Mouse (Mus musculus): ENCODE data around the gene Wdsub1. TPM values are rescaled to one million over a fixed set of nuclear protein-coding genes. Genes with fewer than 3 reads are reported as not detected.

Gene Wdsub1
- 13.6 and 16.2 TPM in 2 replicates for polyA plus RNA-seq (2016; fragmentation: Nextera tagmentation; extraction: Ambion mirVana)

GRCm38 (mm10) chr2:59881831-59882741 is at the start of gene Wdsub1:
Wdsub1 (minus strand) TSS chr2:59882591.
- H3K4me3 ChIP-seq, result peak within 1 kb of the TSS; percentile 72
- ATAC-seq (ENCODE audit: low FRiP score, low read depth), result peak; percentile 95
- WGBS, result 7% methylated on average over 57 of the region's 57 CpGs
- no peaks in the 10 kb centered on the region for H3K27me3 ChIP-seq (replicated peaks)
- H3K36me3 ChIP-seq, result no peaks in the 10 kb centered on the region
- H3K4me1 ChIP-seq, result no peaks in the 10 kb centered on the region
- peak within 1 kb of the TSS; percentile 90 for H3K4me2 ChIP-seq (replicated peaks)
- H3K27ac ChIP-seq, result no peak within 1 kb of the TSS
- H3K9me3 ChIP-seq, result peaks cover 7% of the 10 kb centered on the region; the same call in 1 of the 2 replicates
- peak within 1 kb of the TSS; percentile 67 for H3K9ac ChIP-seq

- Histone ChIP-seq H3K9ac (no peak overlapping the region), H3K9me3 (no peaks in the 10 kb centered on the region), H3K4me3 (no peak overlapping the region), H3K4me1 (no peaks in the 10 kb centered on the region), H3K36me3 (peaks cover 60% of the 10 kb centered on the region), H3K27ac (no peak overlapping the region), H3K27me3 (replicated peaks) (no peaks in the 10 kb centered on the region), H3K4me2 (replicated peaks) (no peak overlapping the region)
- no peak for ATAC-seq (ENCODE audit: low FRiP score, low read depth)
- WGBS, result 91% methylated on average over 11 of the region's 11 CpGs
Measured at GRCm38 (mm10) chr2:59913610-59914009, 31.2 kb upstream of the Wdsub1 start.

- H3K4me3 ChIP-seq, result no peak overlapping the region
- no peak for ATAC-seq (ENCODE audit: low FRiP score, low read depth)
- H3K36me3 ChIP-seq, result peaks cover 60% of the 10 kb centered on the region
- no peaks in the 10 kb centered on the region for H3K9me3 ChIP-seq
- no peaks in the 10 kb centered on the region for H3K4me1 ChIP-seq
- H3K27ac ChIP-seq, result no peak overlapping the region
- 90% methylated on average over 9 of the region's 9 CpGs for WGBS
- no peak overlapping the region for H3K4me2 ChIP-seq (replicated peaks)
- H3K9ac ChIP-seq, result no peak overlapping the region
- H3K27me3 ChIP-seq (replicated peaks), result no peaks in the 10 kb centered on the region
Measured at GRCm38 (mm10) chr2:59908048-59908447, 25.7 kb upstream of the Wdsub1 start.

- H3K9ac ChIP-seq, result no peak overlapping the region
- H3K27ac ChIP-seq, result no peak overlapping the region
- no peak overlapping the region for H3K4me2 ChIP-seq (replicated peaks)
- H3K36me3 ChIP-seq, result peaks cover 50% of the 10 kb centered on the region
- no peaks in the 10 kb centered on the region for H3K4me1 ChIP-seq
- H3K27me3 ChIP-seq (replicated peaks), result no peaks in the 10 kb centered on the region
- no peaks in the 10 kb centered on the region for H3K9me3 ChIP-seq
- no peak for ATAC-seq (ENCODE audit: low FRiP score, low read depth)
- 88% methylated on average over 7 of the region's 7 CpGs for WGBS
- H3K4me3 ChIP-seq, result no peak overlapping the region
Measured at GRCm38 (mm10) chr2:59904007-59904406, 21.6 kb upstream of the Wdsub1 start.

GRCm38 (mm10) chr2:59898666-59899065 is 16.3 kb upstream of the Wdsub1 start:
- Histone ChIP-seq H3K27me3 (replicated peaks) (no peaks in the 10 kb centered on the region), H3K36me3 (peaks cover 39% of the 10 kb centered on the region)
- ATAC-seq (ENCODE audit: low FRiP score, low read depth), result no peak

GRCm38 (mm10) chr2:59898105-59898504 is 15.7 kb upstream of the Wdsub1 start:
- Histone ChIP-seq H3K9me3 (no peaks in the 10 kb centered on the region), H3K27ac (no peak overlapping the region), H3K4me3 (no peak overlapping the region), H3K9ac (no peak overlapping the region), H3K36me3 (peaks cover 38% of the 10 kb centered on the region), H3K4me2 (replicated peaks) (no peak overlapping the region), H3K4me1 (no peaks in the 10 kb centered on the region), H3K27me3 (replicated peaks) (no peaks in the 10 kb centered on the region)
- WGBS, result 89% methylated on average over 5 of the region's 7 CpGs
- no peak for ATAC-seq (ENCODE audit: low FRiP score, low read depth)

More at GRCm38 (mm10) chr2:59898666-59899065, 16.3 kb upstream of the Wdsub1 start:
- H3K4me3 ChIP-seq, result no peak overlapping the region
- no peak overlapping the region for H3K4me2 ChIP-seq (replicated peaks)
- H3K9ac ChIP-seq, result no peak overlapping the region
- H3K27ac ChIP-seq, result no peak overlapping the region
- no peaks in the 10 kb centered on the region for H3K4me1 ChIP-seq
- 84% methylated on average over 4 of the region's 4 CpGs for WGBS
- no peaks in the 10 kb centered on the region for H3K9me3 ChIP-seq

GRCm38 (mm10) chr2:59896837-59897236 is 14.4 kb upstream of the Wdsub1 start:
- no peak overlapping the region for H3K9ac ChIP-seq
- no peak for ATAC-seq (ENCODE audit: low FRiP score, low read depth)
- no peaks in the 10 kb centered on the region for H3K4me1 ChIP-seq
- no peaks in the 10 kb centered on the region for H3K27me3 ChIP-seq (replicated peaks)
- H3K9me3 ChIP-seq, result no peaks in the 10 kb centered on the region
- no peak overlapping the region for H3K4me3 ChIP-seq
- no peak overlapping the region for H3K27ac ChIP-seq
- no peak overlapping the region for H3K4me2 ChIP-seq (replicated peaks)
- H3K36me3 ChIP-seq, result peaks cover 35% of the 10 kb centered on the region
- WGBS, result 89% methylated on average over 8 of the region's 8 CpGs

GRCm38 (mm10) chr2:59896400-59896799 is 14.0 kb upstream of the Wdsub1 start:
- Histone ChIP-seq H3K4me2 (replicated peaks) (no peak overlapping the region), H3K4me1 (no peaks in the 10 kb centered on the region), H3K27me3 (replicated peaks) (no peaks in the 10 kb centered on the region), H3K9ac (no peak overlapping the region), H3K4me3 (no peak overlapping the region), H3K36me3 (peaks cover 32% of the 10 kb centered on the region), H3K27ac (no peak overlapping the region), H3K9me3 (no peaks in the 10 kb centered on the region)
- ATAC-seq (ENCODE audit: low FRiP score, low read depth), result no peak
- 85% methylated on average over 7 of the region's 7 CpGs for WGBS

- no peak overlapping the region for H3K27ac ChIP-seq
- H3K4me2 ChIP-seq (replicated peaks), result no peak overlapping the region
- no peaks in the 10 kb centered on the region for H3K27me3 ChIP-seq (replicated peaks)
- 51% methylated on average over 6 of the region's 6 CpGs for WGBS
- H3K4me3 ChIP-seq, result no peak overlapping the region
- H3K9me3 ChIP-seq, result no peaks in the 10 kb centered on the region
- no peak for ATAC-seq (ENCODE audit: low FRiP score, low read depth)
- peaks cover 4% of the 10 kb centered on the region; the same call in 1 of the 2 replicates for H3K36me3 ChIP-seq
- no peak overlapping the region for H3K9ac ChIP-seq
- H3K4me1 ChIP-seq, result no peaks in the 10 kb centered on the region
Measured at GRCm38 (mm10) chr2:59889699-59890098, 7.3 kb upstream of the Wdsub1 start.

GRCm38 (mm10) chr2:59882742-59883281 is 421 bp upstream of the Wdsub1 start:
- H3K27me3 ChIP-seq (replicated peaks), result no peaks in the 10 kb centered on the region
- H3K4me2 ChIP-seq (replicated peaks), result peak overlapping the region; percentile 90
- H3K9me3 ChIP-seq, result peaks cover 7% of the 10 kb centered on the region; the same call in 1 of the 2 replicates
- H3K9ac ChIP-seq, result no peak overlapping the region
- H3K4me1 ChIP-seq, result no peaks in the 10 kb centered on the region
- no peak overlapping the region for H3K27ac ChIP-seq
- WGBS, result 75% methylated on average over 8 of the region's 8 CpGs
- H3K36me3 ChIP-seq, result no peaks in the 10 kb centered on the region
- ATAC-seq (ENCODE audit: low FRiP score, low read depth), result peak; percentile 23; the same call in 1 of the 2 replicates
- H3K4me3 ChIP-seq, result peak overlapping the region; percentile 72

GRCm38 (mm10) chr2:59881404-59881803 is 987 bp downstream of the Wdsub1 start:
- Histone ChIP-seq H3K4me2 (replicated peaks) (peak overlapping the region; percentile 90), H3K4me3 (peak overlapping the region; percentile 72; the same call in 1 of the 2 replicates), H3K36me3 (no peaks in the 10 kb centered on the region), H3K27me3 (replicated peaks) (no peaks in the 10 kb centered on the region), H3K4me1 (no peaks in the 10 kb centered on the region), H3K9me3 (peaks cover 7% of the 10 kb centered on the region; the same call in 1 of the 2 replicates), H3K27ac (no peak overlapping the region), H3K9ac (no peak overlapping the region)
- WGBS, result 88% methylated on average over 6 of the region's 6 CpGs
- ATAC-seq (ENCODE audit: low FRiP score, low read depth), result no peak

GRCm38 (mm10) chr2:59878221-59878620 is 4.2 kb downstream of the Wdsub1 start:
- H3K4me1 ChIP-seq, result no peaks in the 10 kb centered on the region
- H3K4me2 ChIP-seq (replicated peaks), result no peak overlapping the region
- H3K9ac ChIP-seq, result no peak overlapping the region
- no peak overlapping the region for H3K27ac ChIP-seq
- no peak for ATAC-seq (ENCODE audit: low FRiP score, low read depth)
- H3K36me3 ChIP-seq, result no peaks in the 10 kb centered on the region; the same call in 1 of the 2 replicates
- H3K4me3 ChIP-seq, result no peak overlapping the region
- WGBS, result 77% methylated on average over 19 of the region's 19 CpGs
- peaks cover 7% of the 10 kb centered on the region; the same call in 1 of the 2 replicates for H3K9me3 ChIP-seq
- no peaks in the 10 kb centered on the region for H3K27me3 ChIP-seq (replicated peaks)

Data from neural tube, embryonic 12.5 days (tissue).